Mouse (Mus musculus) adrenal gland (tissue): ENCODE measurements at regions not wholly inside any gene's neighbourhood (a gene's known extent, or its start where the extent isn't known, plus 50 kb on each side); places are given as distances from the start of the nearest gene placed in this dataset.

ENCODE experiments used
- intact Hi-C: fragments of 180-260 bp; cut with DNase I; formaldehyde crosslinking; loops from one replicate; pipeline ENCODE4 v1.15.1; 2025

DNA sequence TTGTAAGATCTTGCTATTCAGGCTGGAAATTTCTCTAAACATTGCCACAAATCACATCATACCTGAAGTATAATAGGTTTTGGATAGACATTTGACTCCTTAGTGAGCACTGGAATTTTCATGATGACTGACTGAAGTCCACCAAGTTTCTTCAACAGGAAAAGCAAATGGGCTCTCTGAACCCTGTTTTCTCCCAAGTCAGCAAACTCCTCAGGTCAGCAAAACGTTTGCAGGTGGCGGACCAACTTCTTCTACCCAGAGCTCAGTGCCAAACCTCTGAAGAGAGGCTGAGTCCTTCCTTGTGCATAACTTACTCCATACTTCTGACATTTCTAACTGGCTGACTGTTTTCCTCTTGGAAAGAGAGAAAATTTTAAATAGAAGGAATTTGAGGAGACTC lies 164.2 kb upstream of the Phyhipl start:
- intact Hi-C loops = loop anchor here (5.0 to 10.0 kb wide), 3 partner anchors 142 to 503 kb away; no protein-coding TSS in a partner anchor

DNA sequence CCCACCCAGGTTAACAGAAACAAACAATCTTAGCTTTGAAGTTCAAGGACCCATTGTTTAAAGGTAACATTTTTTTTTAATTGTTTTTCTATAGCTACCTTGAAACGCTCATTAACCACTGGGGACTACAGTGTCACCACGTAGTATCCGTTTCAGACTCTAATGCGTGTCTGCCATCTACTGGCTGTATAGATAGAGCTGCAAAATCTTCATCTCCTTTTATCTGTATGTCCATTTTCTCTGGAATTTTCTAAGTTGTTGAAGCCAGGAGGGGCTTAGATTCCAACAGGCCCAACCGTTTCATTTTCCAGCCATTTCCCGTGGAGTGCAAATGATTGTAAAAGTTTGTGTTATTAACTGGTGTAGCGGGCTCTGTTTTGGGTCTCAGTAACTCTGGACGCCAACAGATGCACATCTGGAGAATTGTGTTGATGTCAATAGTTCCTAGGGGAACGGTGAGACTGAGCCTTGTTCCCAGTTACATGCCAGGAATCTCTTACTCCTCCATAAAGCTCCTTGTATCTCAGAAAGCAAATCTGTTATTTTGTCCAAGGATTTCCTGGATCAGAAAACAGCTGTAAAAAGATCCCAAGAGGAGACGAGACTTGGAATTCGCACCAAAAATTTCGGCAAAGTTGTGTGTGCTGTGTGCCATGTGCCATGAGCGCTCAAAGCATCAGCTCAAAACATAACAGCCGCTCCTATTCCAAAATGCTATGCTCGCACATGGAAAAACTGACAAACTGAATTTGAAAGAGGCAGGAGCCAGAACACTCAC lies 158.8 kb upstream of the Phyhipl start:
- intact Hi-C loops = loop anchor here (5.0 to 10.0 kb wide), 3 partner anchors 250 to 497 kb away; no protein-coding TSS in a partner anchor

DNA sequence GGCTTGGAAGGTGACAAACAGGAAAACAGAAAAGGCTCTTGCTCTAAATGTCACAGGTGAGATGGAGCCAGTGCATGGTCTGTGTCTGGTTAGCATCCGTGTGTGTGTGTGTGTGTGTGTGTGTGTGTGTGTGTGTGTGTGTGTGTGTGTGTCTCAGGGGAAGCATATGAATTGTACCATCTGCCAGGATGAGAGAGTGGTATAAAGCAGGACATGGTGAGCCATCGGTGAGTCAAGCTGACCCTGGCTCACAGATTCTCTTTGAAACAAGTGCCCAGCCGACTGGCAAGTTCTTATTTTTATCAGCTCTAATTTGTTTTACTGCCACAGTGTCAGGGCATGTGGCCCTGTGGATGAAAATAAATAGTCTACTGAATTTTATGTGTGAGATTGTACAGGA lies 153.6 kb upstream of the Phyhipl start:
- intact Hi-C loops = no loop called here

DNA sequence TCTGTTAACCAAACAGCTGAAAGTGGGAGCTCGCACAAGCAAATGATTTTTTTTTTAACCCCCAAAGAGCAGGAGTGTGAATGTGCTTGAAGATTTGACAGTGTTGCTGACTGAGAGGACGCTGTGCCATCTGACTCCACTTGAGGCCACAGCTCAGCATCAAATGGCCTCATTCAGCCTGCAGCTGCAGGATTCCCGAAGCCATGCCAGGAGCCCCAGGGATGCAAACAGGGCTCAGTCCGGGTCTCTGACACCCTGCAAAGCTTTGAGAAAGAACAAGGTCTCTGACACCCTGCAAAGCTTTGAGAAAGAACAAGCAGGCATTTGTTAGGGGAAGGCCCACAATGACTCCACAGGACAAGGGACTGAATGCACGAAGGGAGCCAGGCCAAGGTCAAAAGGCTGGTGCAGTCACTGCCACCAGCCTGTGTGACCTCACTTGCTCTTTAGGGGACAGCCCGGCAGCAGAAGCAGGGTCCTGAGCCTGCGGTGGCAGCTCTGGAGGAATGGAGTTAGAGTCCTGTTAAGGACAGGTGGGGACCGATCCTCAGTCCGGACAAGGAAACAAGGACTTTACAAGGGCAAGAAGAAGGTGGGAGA lies 151.1 kb upstream of the Phyhipl start:
- intact Hi-C loops = no loop called here

DNA sequence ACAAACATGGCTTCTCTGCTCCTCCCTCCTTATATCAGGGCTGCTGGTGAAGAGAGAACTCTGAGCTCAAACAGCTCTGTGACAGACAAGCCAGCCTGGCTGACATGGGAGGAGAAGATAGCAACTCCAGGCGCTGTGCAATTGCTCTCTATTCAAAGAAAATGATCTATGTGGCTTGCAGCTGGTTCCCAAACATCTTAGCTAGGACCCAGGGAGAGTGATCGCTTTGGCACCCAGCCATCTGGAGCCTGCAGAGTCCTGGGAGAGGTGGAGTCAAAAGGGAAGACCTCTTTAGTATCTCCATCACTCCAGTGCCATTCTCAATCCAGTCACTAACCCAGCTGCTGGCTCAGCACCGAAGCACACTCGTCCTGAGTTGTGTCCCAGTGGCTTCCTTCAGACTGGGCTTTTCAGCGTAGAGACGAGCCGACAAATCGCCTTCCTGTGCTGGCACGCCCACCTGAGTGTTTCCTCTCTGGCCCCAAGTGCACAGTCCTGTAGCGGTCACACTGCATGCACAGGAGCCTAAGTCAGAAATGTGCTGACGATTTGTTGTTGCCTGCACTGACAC lies 145.1 kb upstream of the Phyhipl start:
- intact Hi-C loops = no loop called here

DNA sequence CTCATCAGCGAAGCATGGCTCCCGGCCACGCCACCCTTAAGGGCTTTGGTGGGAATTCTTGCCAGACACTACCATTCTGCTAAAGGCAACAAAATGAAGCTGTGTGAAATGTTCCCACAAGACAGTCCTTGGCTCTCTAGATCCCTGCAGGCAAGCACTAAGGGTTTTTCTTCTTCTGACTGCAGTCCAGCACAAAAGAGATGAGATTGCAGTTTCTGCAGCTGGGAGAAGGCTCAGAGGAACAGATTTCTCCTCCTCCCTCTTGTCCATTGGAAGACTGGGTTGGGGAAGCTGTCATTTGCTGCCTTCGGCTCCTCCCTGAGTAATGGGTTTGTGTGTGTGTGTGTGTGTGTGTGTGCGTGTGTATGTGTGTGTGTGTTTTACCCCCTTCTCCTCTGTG lies 144.1 kb upstream of the Phyhipl start:
- intact Hi-C loops = no loop called here

DNA sequence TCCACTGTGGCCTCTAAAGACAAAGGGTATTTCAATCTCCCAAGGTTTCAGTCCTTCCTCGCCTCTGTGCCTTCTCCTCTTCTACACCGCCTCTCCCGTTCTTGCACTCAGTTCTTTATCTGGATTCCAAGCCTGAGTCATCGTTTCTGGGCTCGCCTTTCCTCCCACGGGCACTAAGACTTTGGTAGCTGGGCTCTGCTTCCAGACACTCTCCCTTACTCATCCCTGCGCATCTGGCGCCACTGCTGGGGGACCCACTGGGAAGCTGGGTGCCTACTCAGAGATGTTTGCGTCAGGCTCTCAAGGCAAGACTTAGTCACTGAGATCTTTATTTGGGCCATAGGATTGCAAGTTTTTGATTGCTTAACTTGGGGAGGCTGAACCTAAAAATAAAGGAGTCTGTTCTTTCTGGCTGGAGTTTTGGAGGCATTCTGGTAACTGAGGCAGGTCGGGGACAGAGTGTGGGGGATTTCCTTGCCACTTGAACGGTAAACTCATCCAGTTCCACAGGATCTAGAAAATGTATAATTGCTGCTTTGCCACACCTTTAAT lies 143.5 kb upstream of the Phyhipl start:
- intact Hi-C loops = no loop called here

DNA sequence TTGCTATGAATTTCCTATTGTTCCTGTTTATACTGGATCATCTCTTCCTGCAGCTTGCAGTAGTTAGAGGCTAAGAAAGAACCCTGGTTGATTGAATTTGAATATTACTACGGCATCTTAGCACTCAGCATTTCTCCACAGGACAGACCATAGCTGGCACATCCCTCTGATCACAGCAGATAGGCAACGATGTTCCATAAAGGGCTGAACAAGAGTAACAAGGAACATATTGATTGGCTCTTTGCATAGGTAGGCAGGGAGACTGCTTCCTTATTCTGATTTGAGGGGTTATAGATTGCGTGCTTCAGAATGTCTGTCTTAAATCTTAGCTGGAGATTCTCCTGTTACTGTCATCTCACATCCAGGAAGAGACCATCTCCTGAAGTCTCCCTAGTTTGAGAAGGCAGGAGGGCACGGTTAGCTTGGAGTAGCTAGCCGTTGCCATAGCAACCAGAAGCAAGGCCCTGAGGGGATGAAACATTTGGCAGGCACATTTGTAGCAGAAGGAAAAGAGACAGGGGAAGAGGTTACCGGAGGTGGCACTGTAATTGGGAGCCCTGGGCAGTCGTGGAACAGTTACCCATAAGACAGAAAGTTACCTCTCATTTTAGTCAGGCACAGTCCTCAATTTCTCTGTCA lies 133.2 kb upstream of the Phyhipl start:
- intact Hi-C loops = no loop called here

DNA sequence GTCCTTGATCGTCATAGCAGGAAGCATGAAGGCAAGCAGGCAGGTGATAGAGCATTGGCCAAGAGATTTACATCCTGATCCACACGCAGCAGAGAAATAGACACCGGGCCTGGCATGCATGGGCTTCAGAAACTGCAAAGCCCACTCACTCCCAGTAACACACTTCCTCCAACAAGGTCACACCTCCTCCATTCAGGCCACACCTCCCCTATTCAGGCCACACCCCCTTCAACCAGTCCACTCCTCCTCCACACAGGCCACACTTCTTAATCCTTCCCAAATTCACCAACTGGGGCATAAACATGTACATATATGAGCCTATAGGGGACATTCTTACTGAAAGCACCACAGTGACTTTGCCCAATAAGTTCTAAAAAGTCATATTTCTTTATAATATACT lies 125.3 kb upstream of the Phyhipl start:
- intact Hi-C loops = no loop called here

DNA sequence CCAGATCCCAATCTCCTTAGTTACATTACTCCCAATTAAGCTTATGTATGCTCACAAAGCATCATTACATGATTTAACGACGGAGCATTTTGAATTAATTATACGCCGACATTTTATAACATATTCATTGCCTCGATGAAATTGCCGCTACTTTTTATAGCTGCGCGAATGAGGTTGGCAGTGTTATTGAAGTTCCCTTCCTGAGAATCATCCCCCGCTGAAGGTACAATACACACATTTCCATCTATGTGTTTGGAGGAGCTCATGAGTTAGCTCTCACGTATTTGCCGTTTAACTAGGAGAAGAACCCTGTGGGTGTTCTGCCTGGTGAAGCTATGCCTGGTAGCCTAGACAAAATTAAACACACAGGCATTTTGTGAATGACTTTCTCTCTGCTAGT lies 122.8 kb upstream of the Phyhipl start:
- intact Hi-C loops = no loop called here

DNA sequence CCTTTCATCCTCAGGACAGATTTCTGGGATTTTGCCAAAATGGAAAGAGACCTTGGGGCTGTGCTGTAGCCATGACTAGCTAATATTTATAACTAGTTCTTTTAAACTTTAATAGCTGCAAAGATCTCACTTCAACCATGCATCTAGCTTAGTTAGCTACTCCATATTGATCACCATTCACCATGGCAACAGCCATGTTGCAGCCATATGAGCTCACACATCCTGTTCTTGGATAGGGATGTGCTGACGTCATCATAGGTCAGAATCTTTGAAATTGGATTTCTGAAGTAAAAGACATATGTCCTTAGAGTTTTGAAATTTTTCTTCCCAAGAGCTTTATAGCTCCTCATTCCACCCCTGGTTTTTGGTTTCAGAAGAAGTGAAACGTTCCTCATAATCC lies 118.8 kb upstream of the Phyhipl start:
- intact Hi-C loops = no loop called here

DNA sequence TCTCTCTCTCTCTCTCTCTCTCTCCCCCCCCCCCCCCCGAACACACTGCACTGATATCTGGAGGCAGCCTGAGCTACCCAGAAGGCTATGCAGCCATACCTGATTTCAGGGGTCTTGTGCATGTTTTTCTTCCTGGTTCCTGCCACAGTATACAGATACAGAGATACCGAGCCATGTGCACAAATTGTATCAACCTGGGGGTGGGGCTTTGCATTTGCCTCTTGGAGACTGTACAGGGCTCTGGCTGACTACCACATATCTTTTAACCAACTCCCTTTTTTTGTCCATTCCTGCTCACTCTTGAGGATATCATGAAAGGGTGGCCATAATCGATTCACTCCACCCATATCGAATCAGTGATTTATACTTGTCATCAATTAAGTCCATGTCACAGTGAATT lies 118.4 kb upstream of the Phyhipl start:
- intact Hi-C loops = no loop called here

DNA sequence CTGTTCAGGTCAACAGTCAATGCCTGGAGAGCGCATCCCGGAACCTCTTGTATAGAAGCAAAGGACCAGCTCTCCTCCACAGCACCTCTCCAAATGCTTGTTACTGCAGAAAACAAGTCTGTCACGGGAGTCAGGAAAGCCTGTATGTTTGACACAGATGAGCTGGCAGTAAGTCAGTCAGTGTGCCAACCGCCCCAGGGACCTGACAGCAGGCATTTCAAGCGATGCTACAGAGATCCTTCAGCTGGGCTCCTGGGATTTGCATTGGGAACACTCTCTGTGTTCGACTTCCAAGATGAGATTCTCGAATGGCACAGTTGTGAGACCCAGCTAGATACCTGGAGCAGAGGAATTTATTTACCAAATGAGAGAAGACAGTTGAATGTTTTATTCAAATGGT lies 111.7 kb upstream of the Phyhipl start:
- intact Hi-C loops = no loop called here

DNA sequence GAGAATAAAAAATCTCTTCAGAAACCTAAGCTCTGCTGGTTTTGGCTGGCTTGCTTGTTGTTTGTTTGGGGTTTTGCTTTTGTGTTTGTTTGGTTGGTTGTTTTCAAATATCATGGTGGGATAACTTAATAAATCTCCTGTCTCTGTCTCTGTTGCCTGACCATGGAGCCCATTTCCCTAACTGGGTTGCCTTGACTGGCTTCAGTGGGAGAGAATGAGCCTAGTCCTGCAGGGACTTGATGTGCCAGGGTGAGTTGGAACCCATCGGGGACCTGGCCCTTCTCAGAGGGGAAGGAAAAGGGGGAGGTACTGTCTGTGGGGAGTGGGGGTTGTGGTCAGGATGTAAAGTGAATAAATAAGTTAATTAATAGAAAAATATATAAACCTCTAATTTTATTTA lies 111.1 kb upstream of the Phyhipl start:
- intact Hi-C loops = no loop called here

DNA sequence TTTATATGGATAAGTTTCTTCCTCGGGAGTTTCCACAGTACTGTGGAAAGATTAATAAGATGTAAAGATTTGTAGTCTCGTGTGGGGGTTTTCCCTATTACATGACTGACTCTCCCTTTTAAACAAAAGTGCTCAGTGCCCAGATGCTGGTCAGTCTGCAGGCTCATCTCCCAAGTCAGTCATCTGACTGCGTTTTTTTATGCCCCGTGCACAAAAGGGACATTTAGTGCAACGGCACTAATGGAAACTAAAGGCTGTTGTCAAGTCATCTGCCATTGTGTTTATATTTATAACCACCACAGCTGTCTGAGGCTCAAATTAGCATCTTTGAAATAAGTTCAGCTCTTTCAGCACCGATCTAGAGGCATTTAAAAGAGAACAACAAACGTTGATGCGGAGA lies 110.7 kb upstream of the Phyhipl start:
- intact Hi-C loops = no loop called here

DNA sequence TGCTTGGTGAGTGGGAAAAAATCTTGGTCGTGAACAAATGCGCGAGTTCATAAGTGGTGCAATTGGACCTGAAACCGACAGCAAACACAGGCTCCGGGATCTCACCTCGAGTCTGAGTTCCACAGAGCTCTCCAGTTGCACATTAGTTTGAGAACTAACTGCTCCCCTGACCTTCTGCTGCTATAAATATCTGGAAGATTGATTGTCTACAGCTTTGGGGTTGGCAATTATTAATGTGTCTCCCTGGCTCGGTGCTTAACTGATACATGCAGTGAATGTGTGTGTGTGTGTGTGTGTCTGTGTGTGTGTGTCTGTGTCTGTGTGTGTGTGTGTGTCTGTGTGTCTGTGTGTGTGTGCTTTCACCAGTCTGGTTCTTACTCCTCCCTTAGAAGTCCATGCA lies 107.4 kb upstream of the Phyhipl start:
- intact Hi-C loops = no loop called here

DNA sequence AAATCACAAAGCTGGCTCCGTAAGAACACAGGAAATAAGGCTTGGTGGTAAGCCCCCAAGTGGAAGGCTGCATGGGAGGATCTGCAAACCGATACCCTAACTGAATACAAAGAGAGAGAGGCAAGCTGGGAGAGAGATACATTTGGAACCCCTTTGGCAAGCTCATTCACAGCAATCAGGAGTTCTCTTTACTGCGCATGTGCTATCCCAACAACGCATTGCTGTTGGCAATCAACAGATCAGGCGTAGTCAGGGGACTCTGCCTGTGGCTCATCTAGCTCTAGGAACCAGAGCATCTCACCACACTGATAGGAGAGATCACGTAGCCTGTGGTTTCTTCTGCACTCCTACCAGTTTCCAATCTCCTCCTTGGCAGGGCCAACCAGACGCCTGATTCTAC lies 103.9 kb upstream of the Phyhipl start:
- intact Hi-C loops = no loop called here

DNA sequence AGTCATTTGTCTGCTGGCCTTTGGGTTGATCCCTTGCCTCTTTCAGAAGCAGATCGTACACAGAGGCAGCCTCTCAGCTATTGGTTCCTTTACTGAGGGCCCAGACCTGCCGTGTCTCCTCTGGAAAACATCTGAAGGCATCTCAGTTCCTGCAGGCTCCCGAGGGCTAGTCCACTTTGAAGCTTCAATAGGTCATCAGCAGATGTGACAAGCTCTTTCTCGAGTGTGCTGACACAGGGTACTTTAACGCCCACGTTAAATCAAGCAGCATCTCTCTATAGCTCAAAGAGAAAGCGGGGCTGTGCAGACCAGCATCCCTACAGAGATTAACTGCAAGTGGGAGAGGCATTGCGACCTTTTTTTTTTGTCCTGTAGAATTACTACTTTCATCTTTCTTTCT lies 96.0 kb upstream of the Phyhipl start:
- intact Hi-C loops = no loop called here

DNA sequence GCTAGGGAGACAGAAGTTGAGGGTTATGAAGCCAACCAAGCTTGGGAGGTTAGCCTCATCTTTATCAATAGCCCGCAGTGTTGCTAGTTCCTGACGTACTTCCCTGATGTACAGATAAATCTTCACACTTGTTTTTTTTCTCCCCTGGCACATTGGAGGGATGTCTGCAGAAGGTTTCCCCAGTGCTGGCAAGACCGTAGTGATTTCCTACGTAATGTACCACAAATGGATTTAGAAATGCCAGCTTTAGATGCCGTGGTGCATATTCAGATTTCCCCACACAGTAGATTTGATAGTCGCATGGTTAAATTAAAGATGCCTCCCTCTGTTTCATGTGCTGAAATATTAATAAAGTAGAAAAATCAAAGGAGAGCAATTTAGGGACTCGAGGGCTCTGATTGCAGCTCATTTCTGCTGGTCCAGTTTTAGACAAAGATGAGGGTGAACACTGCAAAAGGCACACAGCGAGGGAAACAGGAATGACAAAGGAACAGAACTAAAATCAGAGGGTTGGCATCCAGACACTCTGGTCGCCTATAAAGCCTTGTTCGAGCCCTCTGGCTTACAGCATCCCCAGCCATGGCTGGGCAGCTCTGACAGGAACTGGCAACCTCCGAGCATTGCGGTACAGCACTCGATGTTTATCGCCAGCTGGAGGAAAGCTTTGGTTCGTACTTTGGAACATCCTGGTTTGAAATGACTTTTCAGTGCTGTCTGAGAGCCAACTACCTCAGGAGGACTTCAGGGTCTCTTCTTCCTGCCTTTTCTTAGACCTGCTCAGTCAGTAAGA lies 94.8 kb upstream of the Phyhipl start:
- intact Hi-C loops = no loop called here

DNA sequence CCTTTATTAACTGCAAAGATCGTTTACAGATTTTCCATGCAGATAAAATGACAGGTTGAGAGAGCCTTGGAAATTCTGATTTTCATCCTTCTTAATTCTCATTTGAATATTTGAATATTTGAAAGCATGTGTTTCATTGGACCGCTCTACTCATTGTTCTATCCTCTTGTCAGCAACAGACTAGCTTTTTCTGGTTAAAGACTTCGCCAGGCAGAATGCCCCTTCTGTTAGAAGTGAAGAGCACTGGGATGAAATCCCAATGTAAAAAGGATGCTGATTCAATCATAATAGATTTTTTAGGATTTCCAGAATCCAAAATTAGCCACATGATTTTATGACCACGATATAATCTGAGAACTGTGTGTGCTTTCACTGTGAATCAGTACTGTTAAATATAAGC lies 90.8 kb upstream of the Phyhipl start:
- intact Hi-C loops = no loop called here

DNA sequence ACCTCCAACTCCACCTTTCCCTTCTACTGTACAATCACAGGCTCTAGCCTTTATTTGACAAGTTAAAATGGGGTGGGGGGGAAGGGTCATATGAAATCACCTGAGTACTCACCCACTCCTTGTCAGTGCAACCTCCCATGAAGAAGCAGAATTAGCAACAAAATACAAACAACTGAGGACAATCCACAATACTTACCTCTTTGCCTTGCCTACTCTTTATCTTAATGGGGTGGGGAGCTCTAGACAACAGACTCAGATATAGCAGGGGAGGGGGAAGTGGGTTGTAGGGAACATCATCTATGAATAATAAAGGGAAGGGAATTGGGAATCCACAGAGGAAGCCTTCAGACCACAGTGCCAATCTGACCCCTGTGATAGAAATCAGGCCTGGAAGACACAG lies 86.1 kb upstream of the Phyhipl start:
- intact Hi-C loops = no loop called here
